25 mouse cellular contexts compared by ENCODE assay signal in the genomic region with DNA sequence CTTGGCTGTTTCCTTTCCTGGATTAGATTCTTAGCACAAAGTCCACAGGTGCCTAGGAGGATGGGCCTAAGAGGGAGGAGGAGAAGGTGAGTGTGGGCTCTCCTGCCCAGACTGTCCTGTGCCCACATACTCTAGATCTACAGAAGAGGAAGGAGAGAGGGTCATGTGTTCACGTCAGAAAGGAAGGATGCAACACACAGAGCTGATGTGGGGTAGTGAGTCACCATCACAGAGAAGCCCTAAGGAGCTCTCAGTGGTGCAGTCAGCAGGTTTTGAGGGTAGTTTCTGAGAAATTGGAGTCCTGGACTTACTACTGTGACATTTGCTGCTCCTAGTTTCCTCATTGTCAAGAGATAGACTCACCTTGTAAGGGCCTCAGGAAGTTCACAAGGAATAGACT. TPM values are rescaled to one million over a fixed set of nuclear protein-coding genes. Genes with fewer than 3 reads are reported as not detected.
A peak's percentile ranks its signal among the peaks of the same experiment; 100 is the strongest.
DNase-seq lines count a peak whose midpoint lies in the region; ATAC-seq and TF ChIP-seq lines count a peak whose summit lies in the region.
"Had no signal": no experiment of that assay in that cellular context is flagged by ENCODE, and none has a peak within 500 bp of the region (broad histone marks: within the 10 kb centered on the region; RNA-seq: fewer than 3 reads in every experiment).

No protein-coding gene starts in this region.

- 41% methylated on average over 1 of the region's 1 CpGs for WGBS in liver, postnatal 0 days (ENCODE audit: insufficient replicate concordance)

- H3K27me3 ChIP-seq in liver, postnatal 0 days (ENCODE audit: insufficient read depth, low read length), result no peaks in the 10 kb centered on the region; the same call in 1 of the 2 replicates
- H3K27me3 ChIP-seq in megakaryocyte, embryonic 14.5 days (replicated peaks), result peaks cover 8% of the 10 kb centered on the region
- H3K27me3 ChIP-seq: embryonic facial prominence, embryonic 13.5 days; heart, embryonic 12.5 days; limb, embryonic 13.5 days; liver, embryonic 12.5 days had no signal

- intact Hi-C loops in left cerebral cortex, postnatal 36 days (cut with DNase I), result no loop called here

- ATAC-seq in liver, postnatal 0 days, result 0 out of 2 replicates have a peak, but pooled peaks have one; percentile 15
- peak; percentile 53 for ATAC-seq in granulocyte monocyte progenitor cell, adult 5-6 weeks (replicated peaks; ENCODE audit: poor library complexity, severe bottlenecking)
- ATAC-seq: forebrain, embryonic 16.5 days; hindbrain, embryonic 16.5 days; liver, embryonic 12.5 days; midbrain, embryonic 13.5 days; Patski had no signal

- no peak for TF ChIP-seq EP300 in liver, postnatal 0 days (IDR thresholded peaks at IDR 0.05; ENCODE audit: low read depth)

- H3K9ac ChIP-seq in liver, postnatal 0 days (replicated peaks), result no peak overlapping the region
- H3K9ac ChIP-seq: embryonic facial prominence, embryonic 13.5 days; heart, embryonic 12.5 days; limb, embryonic 13.5 days; liver, embryonic 12.5 days; midbrain, embryonic 13.5 days had no signal

- no peak overlapping the region for H3K27ac ChIP-seq in liver, postnatal 0 days (ENCODE audit: low read depth)
- H3K27ac ChIP-seq: embryonic facial prominence, embryonic 13.5 days; forebrain, embryonic 10.5 days; limb, embryonic 13.5 days; liver, embryonic 12.5 days; midbrain, embryonic 13.5 days had no signal

- no peak overlapping the region for H3K4me2 ChIP-seq in liver, postnatal 0 days (ENCODE audit: low read depth, low read length)
- H3K4me2 ChIP-seq: embryonic facial prominence, embryonic 13.5 days; heart, embryonic 12.5 days; limb, embryonic 13.5 days; liver, embryonic 12.5 days; midbrain, embryonic 13.5 days had no signal

- no peaks in the 10 kb centered on the region for H3K4me1 ChIP-seq in liver, postnatal 0 days (ENCODE audit: insufficient read depth)
- peaks cover 33% of the 10 kb centered on the region for H3K4me1 ChIP-seq in megakaryocyte, embryonic 14.5 days
- H3K4me1 ChIP-seq: liver, embryonic 12.5 days; midbrain, embryonic 13.5 days had no signal

- no peak overlapping the region for H3K4me3 ChIP-seq in liver, postnatal 0 days (ENCODE audit: low read depth, low read length)
- peak overlapping the region; percentile 31 for H3K4me3 ChIP-seq in megakaryocyte, embryonic 14.5 days (replicated peaks)
- H3K4me3 ChIP-seq: embryonic facial prominence, embryonic 13.5 days; forebrain, embryonic 10.5 days; heart, embryonic 12.5 days; limb, embryonic 13.5 days; liver, embryonic 12.5 days; midbrain, embryonic 13.5 days had no signal

- no peaks in the 10 kb centered on the region for H3K36me3 ChIP-seq in liver, postnatal 0 days (replicated peaks; ENCODE audit: insufficient read depth, low read length)
- no peaks in the 10 kb centered on the region for H3K36me3 ChIP-seq in megakaryocyte, embryonic 14.5 days (replicated peaks; ENCODE audit: low read length)
- H3K36me3 ChIP-seq: embryonic facial prominence, embryonic 13.5 days; forebrain, embryonic 10.5 days; G1E; heart, embryonic 12.5 days; limb, embryonic 13.5 days; liver, embryonic 12.5 days; midbrain, embryonic 13.5 days had no signal

- DNase-seq in liver, postnatal 0 days, result no peak
- DNase-seq in liver, result no peak
- DNase-seq in thymus, postnatal 36 days, result no peak
- no peak for DNase-seq in left cerebral cortex, postnatal 36 days (ENCODE audit: low spot score in 2 of 2)
- DNase-seq: adrenal gland, postnatal 10 days; cerebellum, adult 11 months; cerebellum, adult 9-10 months; cerebellum, postnatal 36 days; heart, adult 18-20 months; kidney, adult 9 months; kidney, postnatal 10 days; lung, adult 18-20 months; lung, postnatal 10 days had no signal

- no peaks in the 10 kb centered on the region for H3K9me3 ChIP-seq in liver, postnatal 0 days (ENCODE audit: low read length)
- no peaks in the 10 kb centered on the region for H3K9me3 ChIP-seq in megakaryocyte, embryonic 14.5 days
- H3K9me3 ChIP-seq: embryonic facial prominence, embryonic 13.5 days; forebrain, embryonic 10.5 days; G1E; heart, embryonic 12.5 days; limb, embryonic 13.5 days; liver, embryonic 12.5 days; midbrain, embryonic 13.5 days had no signal

- no peak for TF ChIP-seq CTCF in liver, postnatal 0 days (IDR thresholded peaks at IDR 0.05; ENCODE audit: low read depth)

RNA-seq across cellular contexts. Expression of a gene that starts 21.4 kb away (rescaled TPM):
- 2.6 and 2.7 TPM in 2 replicates for polyA plus RNA-seq in liver, postnatal 0 days (2015; fragmentation: Nextera tagmentation; extraction: Ambion mirVana)
- total RNA-seq in granulocyte monocyte progenitor cell, adult 5-6 weeks (2014; fragmentation: Nextera tagmentation), result 2.8 and 5.4 TPM in 2 replicates
- total RNA-seq in granulocyte monocyte progenitor cell, adult 5-6 weeks (2017), result 1.8 and 2.5 TPM in 2 replicates
- polyA plus RNA-seq in megakaryocyte, embryonic 14.5 days (2012; ENCODE audit: insufficient read depth, low replicate concordance), result 1.4 and 10.4 TPM in 2 replicates
- total RNA-seq in left cerebral cortex, postnatal 36 days (2021), result 10 to 100 TPM; 81.8 to 87.0 TPM

Comparison
In these comparisons a context has a peak if more than half of its experiments do, and no peak if none do; other contexts are left out.
1. RNA of a gene that starts 21.4 kb away (total RNA-seq): 81.8 to 87.0 TPM in left cerebral cortex, postnatal 36 days; 1.8 to 5.4 TPM in granulocyte monocyte progenitor cell, adult 5-6 weeks; every median in the first group is over 10 times any median in the second.